Mouse (Mus musculus): ENCODE measurements around the gene Klf12.

Klf12 gene

DNA sequence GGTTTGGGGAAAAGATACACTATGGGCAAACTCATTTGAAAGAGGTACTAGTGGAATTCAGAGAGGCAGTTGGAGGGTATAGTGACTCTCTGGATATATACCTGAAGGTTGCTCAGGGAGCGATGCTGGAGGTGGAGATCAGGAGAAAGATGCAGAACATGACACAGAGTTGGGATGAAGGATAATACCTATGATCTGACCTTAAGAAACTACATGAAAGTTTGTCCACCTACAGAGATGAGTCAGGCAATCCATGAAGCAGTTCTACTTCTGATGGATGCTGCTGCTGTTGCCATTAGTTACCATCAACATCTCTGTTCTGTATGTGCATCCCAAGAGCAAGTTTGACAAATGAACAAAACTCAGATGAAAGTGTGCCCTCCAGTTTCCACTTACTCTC, 222.0 kb downstream of the Klf12 start:
- in situ Hi-C loops (cut with MboI; ENCODE audit: unreplicated experiment in 2 of 2), result no loop called here

DNA sequence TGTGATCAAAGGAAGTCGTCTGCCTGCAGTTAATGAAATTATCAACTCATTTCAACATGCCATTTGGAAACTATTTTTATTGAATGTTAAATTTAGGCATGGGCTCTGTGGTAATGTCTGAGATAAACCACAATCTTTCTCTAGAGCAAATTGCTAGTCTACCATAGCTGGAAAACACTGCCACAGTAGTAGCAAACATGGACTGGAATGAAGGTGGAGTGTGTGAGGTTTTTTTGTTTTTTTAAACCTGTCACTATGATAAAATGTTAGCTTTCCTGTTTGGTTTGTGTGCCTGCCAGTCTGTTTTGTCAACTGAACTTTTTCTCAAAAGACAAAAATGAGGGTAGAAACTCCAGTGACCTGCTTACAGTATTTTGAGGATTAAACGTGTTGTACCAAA, 230.3 kb downstream of the Klf12 start:
- in situ Hi-C loops (cut with MboI; ENCODE audit: unreplicated experiment in 2 of 2), result no loop called here

DNA sequence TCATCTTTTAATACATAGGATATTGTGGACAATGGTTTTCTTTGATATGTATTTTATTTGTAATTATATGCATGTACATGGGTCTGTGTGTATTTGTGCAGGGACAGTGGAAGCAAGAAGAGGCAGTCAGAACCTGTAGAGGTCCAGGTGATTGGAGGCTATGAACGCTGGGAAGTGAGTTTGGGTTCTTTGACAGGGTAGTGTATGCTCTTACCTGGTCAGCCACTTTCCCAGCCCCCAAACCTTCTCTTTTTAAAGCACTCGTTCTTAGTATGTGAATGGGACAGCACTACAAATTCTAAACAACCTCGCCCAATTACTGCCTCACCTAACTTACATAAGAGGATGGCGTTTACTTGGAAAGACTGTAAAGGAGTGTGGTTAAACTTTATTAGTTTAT, 231.0 kb downstream of the Klf12 start:
- in situ Hi-C loops (cut with MboI; ENCODE audit: unreplicated experiment in 2 of 2), result no loop called here

DNA sequence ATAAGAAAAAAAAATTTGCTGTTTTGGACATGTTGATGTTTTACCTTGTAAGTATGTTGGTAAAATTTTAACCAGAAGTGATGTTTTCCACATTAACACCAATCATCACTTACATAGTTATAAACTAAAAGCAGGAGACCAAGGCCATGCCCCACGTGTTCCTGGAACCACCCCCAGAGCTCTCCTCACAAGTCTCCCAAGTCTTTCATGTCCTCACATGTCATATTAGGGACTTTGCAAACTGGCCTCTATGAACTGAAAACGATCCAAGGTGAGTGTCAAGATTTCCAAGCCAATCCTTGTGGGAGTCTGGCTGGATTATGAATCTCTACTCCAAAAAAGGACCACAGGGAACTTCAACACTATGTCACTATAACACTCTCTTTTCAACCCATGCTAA, 231.6 kb downstream of the Klf12 start:
- in situ Hi-C loops (cut with MboI; ENCODE audit: unreplicated experiment in 2 of 2), result no loop called here

DNA sequence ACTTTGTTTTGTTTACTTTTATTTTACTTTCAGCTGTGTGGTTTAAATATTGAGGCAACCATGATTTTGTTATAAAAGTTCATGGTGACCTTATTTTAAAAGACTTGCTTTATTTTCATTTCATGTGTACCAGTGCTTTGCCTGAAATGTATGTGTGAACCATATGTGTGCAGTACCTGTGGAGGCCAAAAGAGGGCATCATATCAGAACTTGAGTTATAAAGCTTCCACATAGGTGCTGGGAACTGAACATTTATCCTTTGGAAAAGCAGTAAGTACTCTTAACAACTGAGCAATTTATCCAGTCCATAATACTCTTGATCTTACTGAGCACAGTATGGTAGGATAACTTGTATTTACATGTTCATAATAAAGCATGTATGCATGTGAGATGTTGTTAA, 239.0 kb downstream of the Klf12 start:
- in situ Hi-C loops (cut with MboI; ENCODE audit: unreplicated experiment in 2 of 2), result no loop called here

DNA sequence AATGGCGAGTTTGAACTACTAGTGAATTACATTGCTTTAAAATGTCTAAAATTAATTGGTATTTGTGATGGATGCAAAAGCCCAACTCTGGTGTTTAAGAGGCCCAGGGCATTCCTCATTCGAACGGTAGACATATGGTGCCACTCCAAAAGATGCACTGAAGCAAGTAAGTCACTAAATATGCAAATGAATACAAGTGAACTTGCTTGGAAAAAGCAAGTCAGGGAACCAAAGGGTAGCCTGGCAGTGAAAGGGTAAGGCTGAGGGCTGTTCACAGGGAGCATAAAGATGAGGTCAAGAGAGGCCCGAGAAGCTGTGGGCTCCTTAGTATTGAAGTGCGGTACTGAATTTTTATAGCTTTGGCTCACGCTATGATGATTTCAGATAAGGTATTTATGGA, 242.7 kb downstream of the Klf12 start:
- in situ Hi-C loops (cut with MboI; ENCODE audit: unreplicated experiment in 2 of 2), result no loop called here

DNA sequence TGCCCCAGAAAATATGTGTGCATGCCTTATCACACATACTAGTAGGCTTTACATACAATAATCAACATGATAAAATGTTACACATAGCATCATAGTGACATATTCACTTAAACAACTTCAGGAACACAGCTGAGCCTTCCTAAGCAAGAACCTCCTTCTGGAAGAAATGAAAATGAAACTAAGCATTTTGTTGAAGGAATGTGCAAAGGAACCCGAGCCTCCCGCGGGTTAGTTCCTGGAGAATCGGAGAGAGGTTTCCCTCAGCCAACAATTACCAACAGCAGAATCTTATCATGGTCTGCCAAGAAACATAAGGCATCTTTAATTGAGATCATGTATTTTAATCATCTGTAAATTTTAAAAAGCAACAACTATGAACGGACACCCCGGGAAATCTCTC, 257.8 kb downstream of the Klf12 start:
- in situ Hi-C loops (cut with MboI; ENCODE audit: unreplicated experiment in 2 of 2), result no loop called here

DNA sequence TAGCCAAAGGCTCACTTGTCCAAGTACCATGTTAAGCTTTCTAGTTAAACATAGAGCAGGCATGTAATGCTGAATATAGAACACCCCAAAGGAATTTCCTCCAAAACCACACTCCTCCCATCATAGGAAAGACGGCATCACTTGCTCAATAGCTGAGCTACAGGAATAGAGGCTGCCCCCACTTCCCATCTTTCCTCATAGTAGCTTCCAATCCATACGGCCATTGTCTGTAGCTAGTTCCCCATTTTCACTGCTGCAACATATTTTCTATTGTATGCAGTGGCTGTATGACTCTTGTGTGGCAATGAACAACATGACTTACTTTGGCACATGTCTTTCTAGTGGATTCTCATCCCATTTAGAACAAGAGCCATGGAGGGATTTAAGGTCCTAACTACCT, 267.3 kb downstream of the Klf12 start:
- in situ Hi-C loops (cut with MboI; ENCODE audit: unreplicated experiment in 2 of 2), result loop anchor here in 1 of 2 experiments (25.0 kb wide), 1 partner anchor 745 kb away; no protein-coding TSS in a partner anchor

DNA sequence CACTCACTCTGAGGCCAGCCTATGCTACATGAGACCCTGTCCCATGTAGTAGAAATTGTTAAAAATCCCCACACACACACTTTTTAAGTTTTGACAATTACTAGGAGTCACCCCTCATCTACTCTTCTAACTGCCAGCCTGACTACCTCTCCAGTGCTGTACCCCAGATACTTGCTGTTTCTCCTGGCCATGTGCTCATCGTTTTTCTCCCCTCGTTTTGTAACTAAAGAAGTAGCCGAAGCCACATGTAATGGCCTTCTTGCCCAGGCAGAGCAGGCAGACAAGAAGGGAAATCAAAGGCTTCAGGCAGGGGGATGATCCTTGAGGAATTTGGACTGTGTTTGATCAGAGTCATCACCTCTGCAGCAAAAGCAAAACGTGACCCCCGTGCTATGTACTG, 274.0 kb downstream of the Klf12 start:
- in situ Hi-C loops (cut with MboI; ENCODE audit: unreplicated experiment in 2 of 2), result loop anchor here in 1 of 2 experiments (25.0 kb wide), 1 partner anchor 752 kb away; no protein-coding TSS in a partner anchor

DNA sequence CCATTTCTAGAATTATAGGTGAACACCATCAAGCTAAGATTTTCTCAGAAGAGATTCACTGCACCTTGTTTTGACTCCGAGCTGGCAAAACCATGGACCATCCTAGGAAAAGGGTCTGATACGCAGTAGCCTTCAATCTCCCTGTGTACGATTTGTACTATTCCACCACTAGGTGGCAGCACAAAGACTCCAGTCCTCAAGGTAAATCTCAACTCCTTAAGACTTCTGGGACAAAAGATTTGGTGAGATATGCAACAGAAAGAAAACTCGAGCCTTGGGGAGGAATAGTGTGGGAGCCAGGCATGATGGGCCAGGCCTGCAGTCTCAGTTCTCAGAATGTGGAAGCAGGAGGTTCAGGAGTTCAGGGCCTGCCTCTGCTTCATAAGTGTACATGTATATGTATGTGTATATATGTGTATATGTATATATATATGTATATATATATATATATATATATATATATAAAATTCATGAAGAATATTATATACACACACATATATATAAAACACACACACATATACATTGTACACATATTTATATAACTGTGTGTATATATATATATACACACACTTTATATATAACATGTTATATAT, 274.6 kb downstream of the Klf12 start:
- in situ Hi-C loops (cut with MboI; ENCODE audit: unreplicated experiment in 2 of 2), result loop anchor here (10.0 to 25.0 kb wide), 3 partner anchors 745 to 1375 kb away; no protein-coding TSS in a partner anchor

DNA sequence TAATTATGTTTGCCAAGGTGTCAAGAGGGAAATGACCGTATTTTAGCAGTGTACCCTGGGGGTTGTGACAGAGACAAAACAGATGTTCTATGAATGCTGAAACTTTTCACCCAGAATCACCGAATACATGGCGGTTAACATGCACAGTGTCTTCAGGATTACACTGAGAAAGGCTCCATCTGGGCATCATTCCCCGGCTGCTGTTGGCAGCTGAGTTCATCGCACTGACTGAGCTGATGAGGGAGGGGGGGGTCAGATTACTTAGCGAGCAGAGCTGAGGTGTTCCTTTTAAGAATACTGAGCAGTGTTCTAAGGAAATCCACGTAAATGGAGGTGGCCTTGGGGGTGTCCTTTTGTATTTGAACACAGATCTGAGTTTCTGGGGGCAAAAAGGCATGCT, 301.0 kb downstream of the Klf12 start:
- in situ Hi-C loops (cut with MboI; ENCODE audit: unreplicated experiment in 2 of 2), result no loop called here

DNA sequence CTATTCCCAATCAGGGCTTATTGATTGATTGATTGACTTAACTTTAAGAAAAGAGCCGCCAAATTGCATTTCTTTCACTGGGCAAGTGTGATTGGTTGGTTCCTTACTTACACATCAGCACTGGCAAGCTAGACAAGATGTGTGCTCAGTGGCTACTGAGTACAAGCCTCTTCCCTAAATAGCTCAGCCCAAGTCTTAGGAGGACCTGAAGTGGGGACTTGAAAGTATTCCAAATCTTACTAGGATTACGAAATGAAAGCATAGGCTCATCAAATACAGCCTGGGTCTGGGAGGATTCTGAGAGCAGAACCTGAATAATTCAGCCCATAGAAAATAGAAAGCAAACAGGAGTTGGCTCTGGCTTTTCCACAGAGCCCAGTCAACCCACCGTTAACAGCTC, 303.3 kb downstream of the Klf12 start:
- in situ Hi-C loops (cut with MboI; ENCODE audit: unreplicated experiment in 2 of 2), result no loop called here

DNA sequence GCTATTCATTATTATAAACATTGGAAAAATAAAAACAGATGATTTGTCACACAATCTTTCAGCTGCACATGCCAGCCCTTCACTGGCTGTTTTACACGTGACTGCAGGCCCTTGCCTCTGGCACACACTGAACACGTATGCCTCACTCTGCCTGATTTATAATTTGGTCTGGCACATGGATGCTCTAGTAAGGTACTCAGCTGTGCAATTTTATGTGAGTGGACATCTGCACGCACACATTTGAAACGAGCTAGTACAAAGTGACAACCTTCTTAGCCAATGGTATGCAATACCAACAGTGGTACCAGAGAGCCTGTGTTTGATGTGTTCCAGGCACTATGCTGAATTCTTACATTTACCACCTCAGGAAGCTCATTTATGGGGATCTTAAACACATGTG, 316.6 kb downstream of the Klf12 start:
- in situ Hi-C loops (cut with MboI; ENCODE audit: unreplicated experiment in 2 of 2), result no loop called here

DNA sequence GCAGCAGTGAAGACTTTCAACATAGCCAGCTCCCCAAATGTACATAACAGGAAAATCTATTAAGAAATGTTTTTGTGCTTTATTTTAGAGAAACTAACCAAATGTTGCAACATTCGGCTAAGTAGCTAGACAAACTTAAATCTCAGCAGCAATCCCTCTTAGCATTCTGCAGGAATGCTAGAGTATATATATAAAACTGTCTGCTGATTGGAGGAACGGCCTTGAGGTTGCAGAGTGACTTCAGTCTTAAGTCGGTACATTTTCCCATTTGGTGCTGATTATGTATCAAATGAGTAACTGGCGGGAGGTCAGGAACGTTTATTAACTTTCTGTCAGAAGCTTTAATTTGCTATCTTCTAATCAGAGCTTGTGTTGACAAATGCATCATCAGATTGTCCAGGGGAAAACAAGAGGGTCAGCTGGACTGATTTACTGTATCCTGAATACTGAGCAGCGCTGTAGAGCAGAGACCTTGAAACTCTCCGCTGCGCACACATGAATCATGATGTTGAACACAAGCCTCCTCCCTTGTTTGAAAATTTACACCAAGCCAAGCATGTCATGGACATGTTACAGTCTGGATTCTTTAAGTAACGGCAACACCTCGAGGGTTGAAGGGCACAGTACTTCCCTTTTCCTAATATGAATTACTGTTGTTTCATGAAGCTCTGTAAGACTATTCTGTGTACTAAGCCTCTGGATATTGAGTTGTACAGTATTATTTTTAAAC, 323.8 kb downstream of the Klf12 start:
- in situ Hi-C loops (cut with MboI; ENCODE audit: unreplicated experiment in 2 of 2), result no loop called here

DNA sequence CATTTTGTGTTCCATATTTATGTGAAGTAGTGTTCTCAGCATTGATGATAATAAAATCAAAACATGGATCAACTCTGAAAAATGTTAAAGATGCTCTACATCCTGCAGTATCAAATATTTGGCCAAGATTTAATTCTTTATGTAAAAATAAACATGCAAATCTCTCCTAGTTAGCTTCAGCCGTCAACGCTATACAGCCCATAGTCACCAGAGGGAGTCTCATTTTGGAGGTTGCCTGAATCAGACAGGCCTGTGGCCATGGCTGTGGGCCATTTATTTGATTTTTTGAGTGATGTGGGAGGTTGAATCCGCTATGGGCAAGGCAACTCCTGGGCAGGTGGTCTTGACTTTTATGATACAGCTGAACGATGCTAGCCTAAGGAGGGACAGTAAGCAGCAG, 329.3 kb downstream of the Klf12 start:
- in situ Hi-C loops (cut with MboI; ENCODE audit: unreplicated experiment in 2 of 2), result no loop called here

DNA sequence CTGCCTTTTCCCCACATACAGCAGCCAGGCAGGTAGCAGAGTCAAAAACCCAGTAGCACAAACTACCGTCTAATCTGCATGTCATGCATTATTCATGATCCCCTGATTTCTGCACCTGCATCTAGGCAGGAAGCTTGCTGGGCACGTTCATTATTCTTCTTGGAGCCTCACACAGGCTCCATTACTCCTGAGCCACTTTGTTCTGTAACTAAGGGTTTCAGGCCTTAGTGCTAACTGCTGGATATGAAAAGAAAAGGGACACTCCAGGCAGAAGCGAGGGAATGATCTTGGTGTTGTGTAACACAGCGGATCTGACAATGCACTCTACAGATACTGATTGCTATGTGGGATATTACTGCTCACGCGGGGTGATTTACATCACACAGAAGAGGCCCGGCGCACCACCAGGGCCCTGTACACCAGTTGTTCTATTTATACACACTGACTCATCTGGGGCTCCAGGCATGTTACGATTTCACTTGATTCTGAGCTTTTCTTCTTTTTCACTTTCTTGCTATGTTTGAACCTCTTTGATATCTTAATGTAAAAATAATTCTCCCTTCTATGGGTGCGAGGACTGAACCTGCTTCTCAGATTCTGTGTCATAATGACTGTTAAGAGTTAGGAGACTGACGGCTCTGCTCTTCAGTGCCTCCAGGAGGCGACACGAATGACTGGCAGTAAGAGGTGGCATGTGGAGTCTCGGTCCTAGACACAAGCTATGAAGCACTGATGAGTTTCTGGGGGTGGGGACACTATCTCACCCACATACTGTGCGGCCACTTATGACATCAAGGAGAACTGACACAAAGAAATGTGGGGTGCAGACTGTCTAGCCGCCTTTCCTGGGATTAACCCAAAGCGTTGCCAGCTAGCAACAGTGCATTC, 340.0 kb downstream of the Klf12 start:
- in situ Hi-C loops (cut with MboI; ENCODE audit: unreplicated experiment in 2 of 2), result loop anchor here in 1 of 2 experiments (10.0 kb wide), 1 partner anchor 810 kb away; no protein-coding TSS in a partner anchor

DNA sequence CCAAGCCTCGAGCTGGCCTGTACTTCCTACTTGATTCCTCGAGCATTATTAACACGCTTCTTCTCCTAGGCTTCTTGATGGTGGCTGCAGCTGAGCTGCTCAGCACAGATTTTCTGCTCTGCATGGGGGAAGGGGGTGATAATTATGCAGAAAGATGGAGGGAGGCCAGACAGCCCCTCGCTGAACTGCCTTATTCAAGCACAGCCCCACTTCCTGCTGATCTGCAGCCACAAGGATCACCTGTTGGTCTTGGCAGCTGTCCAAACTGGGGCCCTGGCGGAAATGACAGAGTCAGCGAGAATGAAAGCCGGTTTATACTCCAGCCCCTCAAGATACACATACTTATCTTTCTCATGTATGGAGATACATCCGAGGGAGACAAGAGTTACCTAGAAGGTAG, 341.3 kb downstream of the Klf12 start:
- in situ Hi-C loops (cut with MboI; ENCODE audit: unreplicated experiment in 2 of 2), result loop anchor here in 1 of 2 experiments (10.0 kb wide), 1 partner anchor 812 kb away; no protein-coding TSS in a partner anchor

DNA sequence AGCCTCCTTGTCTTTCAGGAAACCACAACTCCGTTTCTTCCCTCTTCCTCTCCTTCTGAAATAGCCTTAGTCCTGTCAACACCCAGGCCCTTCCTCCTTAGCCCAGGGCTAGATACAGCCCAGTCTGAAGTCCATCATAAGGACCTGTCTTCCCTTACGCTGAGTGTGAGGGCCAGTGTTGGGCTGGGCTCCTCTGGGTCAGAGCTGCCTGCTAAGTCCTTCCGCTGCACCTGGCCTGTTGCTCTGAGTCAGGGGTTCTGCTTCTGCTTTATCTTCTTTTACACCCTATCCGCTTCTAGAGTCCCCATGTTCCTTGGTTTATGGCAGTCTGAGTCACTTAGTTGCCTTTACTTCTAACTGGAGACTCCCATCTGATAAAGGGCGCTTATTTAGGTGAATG, 351.0 kb downstream of the Klf12 start:
- in situ Hi-C loops (cut with MboI; ENCODE audit: unreplicated experiment in 2 of 2), result loop anchor here in 1 of 2 experiments (5.0 kb wide), 1 partner anchor 1444 kb away; no protein-coding TSS in a partner anchor

DNA sequence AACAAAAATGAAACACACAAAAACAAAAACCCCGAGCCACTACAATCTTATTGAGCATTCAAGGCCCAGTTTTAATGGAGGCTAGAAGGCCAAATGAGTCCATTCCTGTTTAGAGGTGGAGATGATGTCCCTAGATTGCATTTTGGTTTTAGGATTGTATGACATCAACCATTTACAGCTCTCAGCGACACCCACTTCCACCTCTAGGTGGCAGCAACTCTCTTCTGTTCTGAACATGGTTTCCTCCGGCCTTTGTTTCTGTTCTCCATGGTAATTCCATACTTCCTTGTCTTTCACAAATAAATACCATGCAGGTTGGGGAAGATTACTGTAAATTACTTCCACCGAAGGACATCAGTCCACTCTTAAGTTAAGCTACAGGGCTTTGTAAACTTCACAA, 352.6 kb downstream of the Klf12 start:
- in situ Hi-C loops (cut with MboI; ENCODE audit: unreplicated experiment in 2 of 2), result loop anchor here in 1 of 2 experiments (5.0 kb wide), 1 partner anchor 1445 kb away; no protein-coding TSS in a partner anchor

DNA sequence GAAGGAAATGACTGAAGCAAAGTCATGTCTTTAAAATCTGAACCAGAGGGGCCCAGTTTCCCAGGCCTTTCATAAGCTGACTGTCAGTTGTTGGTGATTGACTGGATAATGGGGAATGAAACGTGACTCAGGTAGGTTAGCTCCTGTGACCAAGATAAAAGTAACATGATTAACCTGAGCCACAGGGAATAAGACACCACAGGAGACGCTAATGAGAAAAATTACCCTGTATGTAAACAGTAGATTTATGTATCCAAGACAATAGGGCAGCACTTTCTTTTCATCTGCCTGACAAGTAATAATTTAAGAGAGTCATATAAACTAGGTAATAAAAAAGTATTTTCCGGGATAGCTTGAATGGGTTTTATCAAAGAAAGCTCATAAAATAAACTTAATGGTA, 372.6 kb downstream of the Klf12 start:
- in situ Hi-C loops (cut with MboI; ENCODE audit: unreplicated experiment in 2 of 2), result no loop called here

DNA sequence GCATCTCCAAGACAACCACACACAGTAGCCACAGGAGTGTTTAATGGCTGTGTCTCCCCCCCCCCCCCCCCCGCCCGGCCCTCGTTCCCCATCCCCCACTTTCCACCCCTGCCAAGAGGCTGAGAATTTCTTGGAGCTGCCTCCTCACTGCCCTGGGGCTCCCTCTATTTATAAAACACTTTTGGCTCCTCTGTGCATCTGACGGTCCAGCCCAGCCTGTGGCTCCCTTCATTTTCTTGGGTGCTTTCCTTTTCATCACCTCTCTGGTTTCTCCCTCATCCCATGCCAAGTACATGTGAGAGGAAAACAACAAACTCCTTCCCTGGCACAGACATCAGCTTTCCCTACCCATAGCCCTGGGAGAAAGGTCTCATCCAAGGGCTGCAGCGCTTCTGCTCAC, 373.6 kb downstream of the Klf12 start:
- in situ Hi-C loops (cut with MboI; ENCODE audit: unreplicated experiment in 2 of 2), result no loop called here
